Mouse (Mus musculus): ENCODE data around the gene 4833439L19Rik. TPM values are rescaled to one million over a fixed set of nuclear protein-coding genes. Genes with fewer than 3 reads are reported as not detected.

4833439L19Rik gene
- total and polyA plus RNA-seq, 3 experiments, result 23.1 to 25.0 (median 23.5) TPM

GRCm38 (mm10) chr13:54603501-54603900 is 38.3 kb upstream of the 4833439L19Rik start:
- Histone ChIP-seq H3K27me3 (replicated peaks) (no peaks in the 10 kb centered on the region), H3K4me3 (replicated peaks in 1 of 3; ENCODE audit: low read depth in 2 of 3, low read length in 2 of 3, poor library complexity in 1 of 3) (no peak overlapping the region), H3K4me2 (ENCODE audit: insufficient read depth, low read depth, poor library complexity, severe bottlenecking) (no peak overlapping the region), H3K27ac (ENCODE audit: insufficient read depth, low read depth) (no peak overlapping the region), H3K9me3 (replicated peaks; ENCODE audit: low read length) (no peaks in the 10 kb centered on the region), H3K79me2 (replicated peaks; ENCODE audit: control insufficient read depth, extremely low read depth, insufficient read depth, poor library complexity, severe bottlenecking) (no peaks in the 10 kb centered on the region), H3K36me3 (replicated peaks in 1 of 2; ENCODE audit: control insufficient read depth in 1 of 2, insufficient read depth in 1 of 2, low read length in 1 of 2) (peaks cover 5 to 36% of the 10 kb centered on the region in 2 experiments), H3K4me1 (ENCODE audit: control insufficient read depth in 1 of 2, insufficient read depth in 2 of 2) (no peaks in the 10 kb centered on the region), H3K9ac (ENCODE audit: insufficient read depth, low read depth) (no peak overlapping the region)
- DNase-seq (ENCODE audit: extremely low read depth), result no peak
- dilution Hi-C loops (cut with MboI; ENCODE audit: extremely low pct_ligation_motif_present, extremely low pct_unique_long_range_greater_than_20kb, low sequenced_read_pairs), result no loop called here
- TF ChIP-seq POLR2AphosphoS2 (IDR thresholded peaks at IDR 0.05; ENCODE audit: low read depth, low read length) (no peak), CHD2 (IDR thresholded peaks at IDR 0.05; ENCODE audit: low read length) (no peak)
- in situ Hi-C loops (cut with MboI; ENCODE audit: low pct_ligation_motif_present, low pct_unique_long_range_greater_than_20kb, low sequenced_read_pairs), result no loop called here

- no peak for DNase-seq (ENCODE audit: extremely low read depth)
- no peak overlapping the region for H3K4me3 ChIP-seq (replicated peaks in 1 of 3; ENCODE audit: low read depth in 2 of 3, low read length in 2 of 3, poor library complexity in 1 of 3)
- no peaks in the 10 kb centered on the region for H3K4me1 ChIP-seq (ENCODE audit: control insufficient read depth in 1 of 2, insufficient read depth in 2 of 2)
- no peak overlapping the region for H3K27ac ChIP-seq (ENCODE audit: insufficient read depth, low read depth)
- H3K79me2 ChIP-seq (replicated peaks; ENCODE audit: control insufficient read depth, extremely low read depth, insufficient read depth, poor library complexity, severe bottlenecking), result no peaks in the 10 kb centered on the region
- H3K27me3 ChIP-seq (replicated peaks), result no peaks in the 10 kb centered on the region
- dilution Hi-C loops (cut with MboI; ENCODE audit: extremely low pct_ligation_motif_present, extremely low pct_unique_long_range_greater_than_20kb, low sequenced_read_pairs) (no loop called here), in situ Hi-C loops (cut with MboI; ENCODE audit: low pct_ligation_motif_present, low pct_unique_long_range_greater_than_20kb, low sequenced_read_pairs) (no loop called here)
- TF ChIP-seq MAX (IDR thresholded peaks at IDR 0.05; ENCODE audit: low read length) (no peak), ELF1 (IDR thresholded peaks at IDR 0.05; ENCODE audit: low read depth, low read length) (no peak), ZNF384 (IDR thresholded peaks at IDR 0.05; ENCODE audit: low read depth, low read length) (no peak), SMC3 (IDR thresholded peaks at IDR 0.05; ENCODE audit: low read depth, low read length) (no peak), RCOR1 (conservative IDR thresholded peaks at IDR 0.05; ENCODE audit: low read depth, low read length) (no peak), TBP (conservative IDR thresholded peaks at IDR 0.05; ENCODE audit: low read depth, low read length) (no peak), EP300 (IDR thresholded peaks at IDR 0.05; ENCODE audit: low read length) (no peak), CTCF (conservative IDR thresholded peaks at IDR 0.05 in 1 of 2, IDR thresholded peaks at IDR 0.05 in 1 of 2; ENCODE audit: low read depth in 2 of 2, low read length in 2 of 2) (no peak), MEF2A (IDR thresholded peaks at IDR 0.05; ENCODE audit: borderline replicate concordance, low read depth, low read length) (no peak), MYC (IDR thresholded peaks at IDR 0.05; ENCODE audit: low read depth, low read length) (no peak), POLR2A (IDR thresholded peaks at IDR 0.05; ENCODE audit: low read depth, low read length) (no peak), ZMIZ1 (IDR thresholded peaks at IDR 0.05; ENCODE audit: low read depth, low read length) (no peak)
- H3K4me2 ChIP-seq (ENCODE audit: insufficient read depth, low read depth, poor library complexity, severe bottlenecking), result no peak overlapping the region
- H3K36me3 ChIP-seq (replicated peaks in 1 of 2; ENCODE audit: control insufficient read depth in 1 of 2, insufficient read depth in 1 of 2, low read length in 1 of 2), result peaks cover 5 to 44% of the 10 kb centered on the region in 2 experiments
- H3K9me3 ChIP-seq (replicated peaks; ENCODE audit: low read length), result no peaks in the 10 kb centered on the region
- no peak overlapping the region for H3K9ac ChIP-seq (ENCODE audit: insufficient read depth, low read depth)
Observed at GRCm38 (mm10) chr13:54602639-54603111, 37.4 kb upstream of the 4833439L19Rik start.

- Histone ChIP-seq H3K4me3 (replicated peaks in 1 of 3; ENCODE audit: low read depth in 2 of 3, low read length in 2 of 3, poor library complexity in 1 of 3) (no peak overlapping the region), H3K79me2 (replicated peaks; ENCODE audit: control insufficient read depth, extremely low read depth, insufficient read depth, poor library complexity, severe bottlenecking) (no peaks in the 10 kb centered on the region), H3K27me3 (replicated peaks) (no peaks in the 10 kb centered on the region), H3K4me2 (ENCODE audit: insufficient read depth, low read depth, poor library complexity, severe bottlenecking) (no peak overlapping the region), H3K27ac (ENCODE audit: insufficient read depth, low read depth) (no peak overlapping the region), H3K9me3 (replicated peaks; ENCODE audit: low read length) (no peaks in the 10 kb centered on the region), H3K9ac (ENCODE audit: insufficient read depth, low read depth) (no peak overlapping the region), H3K4me1 (ENCODE audit: control insufficient read depth in 1 of 2, insufficient read depth in 2 of 2) (no peaks in the 10 kb centered on the region), H3K36me3 (replicated peaks in 1 of 2; ENCODE audit: control insufficient read depth in 1 of 2, insufficient read depth in 1 of 2, low read length in 1 of 2) (peaks cover 11 to 70% of the 10 kb centered on the region in 2 experiments)
- no peak for DNase-seq (ENCODE audit: extremely low read depth)
- TF ChIP-seq RCOR1 (conservative IDR thresholded peaks at IDR 0.05; ENCODE audit: low read depth, low read length), result no peak
- TF ChIP-seq NELFE (IDR thresholded peaks at IDR 0.05; ENCODE audit: low read depth, low read length), result no peak
- TF ChIP-seq RAD21 (IDR thresholded peaks at IDR 0.05; ENCODE audit: low read depth, low read length), result no peak
- TF ChIP-seq TCF12 (IDR thresholded peaks at IDR 0.05; ENCODE audit: low read depth, low read length), result no peak
- no peak for TF ChIP-seq SIN3A (IDR thresholded peaks at IDR 0.05; ENCODE audit: low read length)
- TF ChIP-seq CHD2 (IDR thresholded peaks at IDR 0.05; ENCODE audit: low read length), result no peak
- TF ChIP-seq NRF1 (IDR thresholded peaks at IDR 0.05; ENCODE audit: low read depth, low read length), result no peak
- no peak for TF ChIP-seq POLR2AphosphoS2 (IDR thresholded peaks at IDR 0.05; ENCODE audit: low read depth, low read length)
- TF ChIP-seq ELF1 (IDR thresholded peaks at IDR 0.05; ENCODE audit: low read depth, low read length), result no peak
- TF ChIP-seq JUND (conservative IDR thresholded peaks at IDR 0.05; ENCODE audit: low read depth, low read length), result no peak
- in situ Hi-C loops (cut with MboI; ENCODE audit: low pct_ligation_motif_present, low pct_unique_long_range_greater_than_20kb, low sequenced_read_pairs), result no loop called here
- dilution Hi-C loops (cut with MboI; ENCODE audit: extremely low pct_ligation_motif_present, extremely low pct_unique_long_range_greater_than_20kb, low sequenced_read_pairs), result no loop called here
Observed at GRCm38 (mm10) chr13:54598622-54599143, 33.4 kb upstream of the 4833439L19Rik start.

All from CH12.LX (cell line).